Mouse (Mus musculus) embryo, embryonic 10.5 days (tissue): ENCODE measurements around the gene 4930467E23Rik.
"Not testable (repeated sequence)": the region's sequence is repeated elsewhere in the genome, so short reads cannot be mapped to it uniquely, and the experiment has no call there.

ENCODE experiments used
- DNase-seq: peaks from one replicate; pipeline ENCODE4 v3.0.0-alpha.2; 2015; ENCODE audit warnings: low spot score

The 4930467E23Rik gene

GRCm38 (mm10) chr8:19711171-19711860 lies 18.1 kb upstream of the 4930467E23Rik start:
- DNase-seq: not testable (repeated sequence)

- not testable (repeated sequence) for DNase-seq
These were observed 17.1 kb upstream of the 4930467E23Rik start for GRCm38 (mm10) chr8:19712227-19712750.

DNA sequence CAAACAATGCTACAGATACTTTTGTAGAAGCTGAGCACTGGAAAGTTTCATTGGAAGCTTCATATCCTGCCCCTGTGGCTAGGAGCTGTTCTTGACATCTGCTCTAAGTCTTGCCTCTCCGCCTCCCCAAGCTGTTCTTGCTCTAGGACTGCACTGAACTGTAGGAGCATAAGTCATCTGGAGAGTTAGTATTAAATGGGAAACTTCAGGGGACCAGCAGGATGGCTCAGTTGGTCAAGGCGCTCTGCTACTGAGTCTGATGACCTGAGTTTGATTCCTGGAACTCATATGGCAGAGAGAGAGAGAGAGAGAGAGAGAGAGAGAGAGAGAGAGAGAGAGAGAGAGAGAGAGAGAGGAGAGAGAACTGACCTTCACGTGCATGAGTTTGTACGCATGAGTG lies 16.6 kb upstream of the 4930467E23Rik start:
- not testable (repeated sequence) for DNase-seq

- DNase-seq: not testable (repeated sequence)
These were observed 16.0 kb upstream of the 4930467E23Rik start for GRCm38 (mm10) chr8:19713232-19713834.

GRCm38 (mm10) chr8:19714426-19714825 lies 14.9 kb upstream of the 4930467E23Rik start:
- not testable (repeated sequence) for DNase-seq

DNA sequence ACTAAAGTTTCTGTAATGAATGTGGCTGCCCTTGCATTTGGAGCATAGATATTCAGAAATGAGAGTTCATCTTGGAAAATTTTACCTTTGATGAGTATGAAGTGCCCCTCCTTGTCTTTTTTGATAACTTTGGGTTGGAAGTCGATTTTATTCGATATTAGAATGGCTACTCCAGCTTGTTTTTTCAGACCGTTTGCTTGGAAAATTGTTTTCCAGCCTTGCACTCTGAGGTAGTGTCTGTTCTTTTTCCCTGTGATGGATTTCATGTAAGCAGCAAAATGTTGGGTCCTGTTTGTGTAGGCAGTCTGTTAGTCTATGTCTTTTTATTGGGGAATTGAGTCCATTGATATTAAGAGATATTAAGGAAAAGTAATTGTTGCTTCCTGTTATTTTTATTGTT lies 14.1 kb upstream of the 4930467E23Rik start:
- not testable (repeated sequence) for DNase-seq

GRCm38 (mm10) chr8:19717851-19718250 lies 11.5 kb upstream of the 4930467E23Rik start:
- DNase-seq: not testable (repeated sequence)

DNA sequence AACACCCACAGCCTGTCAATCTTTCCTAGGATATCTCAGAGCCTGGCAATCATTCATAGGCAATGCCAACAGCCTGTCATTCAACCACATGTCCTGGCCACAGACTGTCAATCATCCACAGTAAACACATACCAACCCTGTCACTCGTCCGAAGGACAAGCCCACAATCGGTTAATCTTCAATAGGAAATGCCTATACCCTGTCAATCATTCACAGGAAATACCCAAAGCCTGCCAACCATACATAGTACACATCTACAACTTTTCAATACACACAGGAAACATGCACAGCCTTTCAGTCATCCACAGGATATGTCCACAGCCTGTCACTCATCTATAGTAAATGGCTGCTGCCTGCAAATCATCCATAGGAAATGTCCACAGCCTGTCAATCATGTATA lies 9.9 kb upstream of the 4930467E23Rik start:
- not testable (repeated sequence) for DNase-seq

- not testable (repeated sequence) for DNase-seq
These were observed 4.5 kb upstream of the 4930467E23Rik start for GRCm38 (mm10) chr8:19724871-19725270.

- DNase-seq: not testable (repeated sequence)
These were observed 22.4 kb downstream of the 4930467E23Rik start for GRCm38 (mm10) chr8:19751773-19752172.

GRCm38 (mm10) chr8:19754178-19754577 lies 24.8 kb downstream of the 4930467E23Rik start:
- not testable (repeated sequence) for DNase-seq

DNA sequence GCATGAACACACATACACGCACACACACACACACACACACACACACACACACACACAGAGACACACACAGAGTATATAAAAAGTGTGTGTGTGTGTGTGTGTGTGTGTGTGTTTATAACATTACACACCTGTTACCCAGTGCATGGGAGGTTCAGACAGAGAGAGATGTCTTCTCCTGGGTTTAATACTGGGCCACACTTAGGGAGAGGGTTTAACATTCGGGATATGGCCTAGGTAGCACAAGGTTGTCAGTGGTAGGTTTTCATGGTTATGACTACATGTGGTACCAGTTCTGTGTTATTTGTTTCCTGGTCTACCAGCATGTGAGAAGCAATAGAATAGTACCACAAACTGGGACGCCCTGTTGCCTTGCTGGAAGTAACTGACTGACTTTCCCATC lies 25.6 kb downstream of the 4930467E23Rik start:
- DNase-seq: not testable (repeated sequence)

DNA sequence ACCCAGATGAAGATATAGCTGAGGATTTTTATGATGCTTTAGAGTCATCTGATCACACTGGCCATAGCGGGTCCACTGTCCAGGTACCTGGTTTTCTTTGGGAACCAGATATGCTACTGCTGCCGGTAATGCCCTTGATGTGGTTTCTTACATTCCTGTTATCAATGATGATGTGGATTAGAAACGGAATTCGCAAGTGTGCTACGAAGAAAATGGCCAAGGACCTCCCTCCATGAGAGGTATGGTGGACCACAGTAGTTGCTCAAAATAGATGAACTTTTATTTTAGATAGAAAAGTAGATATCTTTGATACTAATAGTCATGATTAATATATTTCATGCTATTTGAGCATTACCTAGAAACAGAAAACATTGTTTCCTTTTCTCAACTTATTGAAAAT lies 32.3 kb downstream of the 4930467E23Rik start:
- not testable (repeated sequence) for DNase-seq

- not testable (repeated sequence) for DNase-seq
These were observed 33.6 kb downstream of the 4930467E23Rik start for GRCm38 (mm10) chr8:19762860-19763592.

DNA sequence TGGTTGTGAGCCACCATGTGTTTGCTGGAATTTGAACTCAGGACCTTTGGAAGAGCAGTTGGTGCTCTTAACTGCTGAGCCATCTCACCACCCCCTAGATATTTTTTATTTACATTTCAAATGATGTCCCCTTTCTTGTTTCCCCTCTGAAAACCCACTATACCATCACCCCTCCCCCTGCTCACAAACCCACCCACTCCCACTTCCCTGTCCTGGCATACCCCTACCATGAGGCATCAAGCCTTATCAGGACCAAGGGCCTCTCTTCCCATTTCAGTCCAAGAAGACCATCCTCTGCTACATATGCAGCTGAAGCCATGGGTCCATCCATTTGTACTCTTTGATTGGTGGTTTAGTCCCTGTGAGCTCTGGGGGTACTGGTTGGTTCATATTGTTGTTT lies 36.2 kb downstream of the 4930467E23Rik start:
- not testable (repeated sequence) for DNase-seq

GRCm38 (mm10) chr8:19773461-19773860 lies 44.1 kb downstream of the 4930467E23Rik start:
- not testable (repeated sequence) for DNase-seq

DNA sequence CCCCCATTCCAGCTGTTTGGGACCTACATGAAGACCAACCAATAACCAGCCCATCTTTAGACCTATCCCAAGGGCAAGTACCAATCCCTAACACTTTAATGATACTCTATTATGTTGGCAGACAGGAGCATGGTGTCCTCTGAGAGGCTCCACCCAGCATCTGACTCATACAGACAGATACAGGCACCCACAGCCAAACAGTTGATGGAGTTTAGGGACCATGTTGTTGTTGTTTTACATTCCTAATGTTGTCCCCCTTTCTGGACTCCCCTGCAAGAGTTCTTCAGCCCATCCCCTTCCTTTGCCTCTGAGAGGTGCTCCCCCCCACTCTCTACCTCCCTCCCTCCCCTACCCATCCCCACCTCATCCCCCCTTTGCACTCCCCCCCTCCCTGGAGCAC lies 46.9 kb downstream of the 4930467E23Rik start:
- not testable (repeated sequence) for DNase-seq

DNA sequence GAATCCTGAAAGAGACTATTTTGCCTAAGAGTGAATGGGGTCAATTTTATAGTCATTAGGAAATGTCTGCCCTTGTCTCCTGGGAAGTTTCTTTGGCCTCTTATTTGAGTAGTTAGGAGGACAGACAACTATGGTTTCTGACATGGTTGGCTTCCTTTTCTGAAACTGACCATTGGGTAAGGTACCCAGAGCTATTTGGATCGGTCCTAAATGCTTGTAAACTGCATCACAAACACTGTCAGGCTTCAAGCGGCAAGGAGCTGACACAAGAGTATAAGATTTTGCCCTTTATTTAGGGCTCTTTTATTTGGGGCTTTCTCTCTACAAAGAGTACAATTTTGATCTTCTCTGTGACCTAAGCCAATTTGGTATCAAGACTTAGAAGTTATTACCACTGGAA lies 48.1 kb downstream of the 4930467E23Rik start:
- DNase-seq: not testable (repeated sequence)

DNA sequence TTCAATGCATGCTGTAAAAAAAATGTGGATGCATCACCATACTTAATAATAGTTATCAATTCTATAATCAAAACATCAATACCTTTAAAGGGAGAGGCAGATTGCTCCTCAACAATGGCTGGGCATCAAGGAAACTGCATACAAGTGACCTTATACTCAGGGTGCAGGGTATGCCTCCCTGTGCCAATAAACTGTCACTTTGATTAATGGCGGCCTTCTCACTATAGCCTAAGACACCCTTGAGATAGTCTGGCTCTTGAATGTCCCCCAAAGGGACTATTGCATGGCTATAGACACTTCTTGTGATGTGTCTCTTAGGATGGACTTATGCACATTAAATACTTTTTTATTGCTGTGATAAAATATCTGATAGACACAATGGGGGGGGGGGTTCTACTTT lies 48.8 kb downstream of the 4930467E23Rik start:
- not testable (repeated sequence) for DNase-seq

GRCm38 (mm10) chr8:19778891-19779290 lies 49.5 kb downstream of the 4930467E23Rik start:
- DNase-seq: not testable (repeated sequence)

GRCm38 (mm10) chr8:19780212-19780611 lies 50.8 kb downstream of the 4930467E23Rik start:
- not testable (repeated sequence) for DNase-seq

GRCm38 (mm10) chr8:19780658-19781057 lies 51.3 kb downstream of the 4930467E23Rik start:
- DNase-seq: not testable (repeated sequence)
